Mouse (Mus musculus): ENCODE measurements around the gene 4932438H23Rik.

GRCm38 (mm10) chr16:91086642-91087306 lies 8.1 kb downstream of the 4932438H23Rik start:
- TF ChIP-seq HCFC1 (IDR thresholded peaks at IDR 0.05; ENCODE audit: borderline replicate concordance, insufficient read depth, low read length): no peak
- TF ChIP-seq ZC3H11A (IDR thresholded peaks at IDR 0.05; ENCODE audit: borderline replicate concordance, low read depth, low read length): no peak

All from ES-E14 (cell line).